Mouse (Mus musculus) brain, embryonic 14.5 days (tissue): ENCODE data around the gene Aamp. TPM values are rescaled to one million over a fixed set of nuclear protein-coding genes. Genes with fewer than 3 reads are reported as not detected.

ENCODE experiments used
- DNase-seq: peaks from one replicate; pipeline ENCODE4 v3.0.0-alpha.2; 2011; ENCODE audit warnings: low read depth
- CTCF ChIP-seq: fragments of 200-500 bp; IDR thresholded peaks from 2 replicates; pipeline ENCODE4 v1.5.1; 2012; ENCODE audit warnings: inconsistent platforms, mild to moderate bottlenecking, moderate library complexity, borderline replicate concordance; ENCODE audit not compliant: insufficient read depth, insufficient read length; ENCODE audit errors: extremely low read depth
- POLR2A ChIP-seq: fragments of 200-500 bp; IDR thresholded peaks from 2 replicates; pipeline ENCODE4 v1.6.1; 2012; ENCODE audit warnings: mild to moderate bottlenecking, inconsistent platforms, borderline replicate concordance; ENCODE audit not compliant: poor library complexity, insufficient read depth, insufficient read length, severe bottlenecking; ENCODE audit errors: extremely low read depth
- polyA plus RNA-seq: library from polyadenylated mRNA; depleted of rRNA; stranded (reverse); fragments of >200 nt; gene quantifications from 2 replicates; pipeline ENCODE4 v1.2.3, GENCODE M21; 2012

Gene Aamp
- polyA plus RNA-seq, 1 experiment, result 161 TPM

GRCm38 (mm10) chr1:74286869-74287607 lies 2.5 kb upstream of the Aamp start:
- DNase-seq, result peak; percentile 32
- 0 out of 2 replicates have a peak, but pooled peaks have one; percentile 4 for TF ChIP-seq CTCF

GRCm38 (mm10) chr1:74285212-74286010 lies 873 bp upstream of the Aamp start:
- TF ChIP-seq POLR2A (no peak), CTCF (no peak)
- DNase-seq, result no peak

DNA sequence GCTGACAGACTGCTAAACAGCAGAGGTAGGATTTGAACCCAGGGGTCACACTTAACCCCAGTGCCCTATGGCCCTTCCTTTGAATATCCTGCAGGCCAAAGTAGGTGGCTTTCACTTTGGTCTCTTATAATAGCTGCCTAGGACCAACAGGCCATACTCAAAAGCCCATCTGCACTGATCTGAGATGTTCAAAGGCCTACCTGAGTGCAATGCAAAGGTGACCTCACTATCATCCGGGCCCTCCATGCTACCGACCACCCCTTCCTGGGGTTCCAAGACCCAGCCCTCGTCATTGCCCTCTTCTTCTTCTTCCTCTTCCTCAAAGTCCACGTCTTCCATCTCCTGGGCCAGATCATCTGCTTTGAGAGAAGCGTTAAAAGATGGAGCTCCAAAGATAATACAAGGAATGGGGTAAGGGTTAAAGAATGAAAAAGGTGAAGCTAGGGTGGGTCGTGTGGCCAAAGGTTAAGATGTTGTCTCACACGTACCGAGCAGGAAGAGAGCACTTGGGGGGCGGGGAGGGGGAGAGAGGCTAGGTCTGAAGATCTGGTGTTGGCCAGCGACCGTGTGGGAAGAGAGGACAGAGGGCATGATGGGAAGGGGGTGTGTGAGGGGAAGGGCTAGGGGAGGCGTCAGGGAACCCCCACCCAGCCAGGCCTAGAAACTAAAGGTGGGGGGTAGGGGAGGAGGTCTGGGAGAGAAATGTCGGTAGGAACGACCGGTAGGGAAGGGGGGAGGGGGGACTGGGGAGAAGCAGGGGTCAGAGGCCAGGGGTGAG lies 663 bp downstream of the Aamp start:
- TF ChIP-seq POLR2A (no peak), CTCF (no peak)

DNA sequence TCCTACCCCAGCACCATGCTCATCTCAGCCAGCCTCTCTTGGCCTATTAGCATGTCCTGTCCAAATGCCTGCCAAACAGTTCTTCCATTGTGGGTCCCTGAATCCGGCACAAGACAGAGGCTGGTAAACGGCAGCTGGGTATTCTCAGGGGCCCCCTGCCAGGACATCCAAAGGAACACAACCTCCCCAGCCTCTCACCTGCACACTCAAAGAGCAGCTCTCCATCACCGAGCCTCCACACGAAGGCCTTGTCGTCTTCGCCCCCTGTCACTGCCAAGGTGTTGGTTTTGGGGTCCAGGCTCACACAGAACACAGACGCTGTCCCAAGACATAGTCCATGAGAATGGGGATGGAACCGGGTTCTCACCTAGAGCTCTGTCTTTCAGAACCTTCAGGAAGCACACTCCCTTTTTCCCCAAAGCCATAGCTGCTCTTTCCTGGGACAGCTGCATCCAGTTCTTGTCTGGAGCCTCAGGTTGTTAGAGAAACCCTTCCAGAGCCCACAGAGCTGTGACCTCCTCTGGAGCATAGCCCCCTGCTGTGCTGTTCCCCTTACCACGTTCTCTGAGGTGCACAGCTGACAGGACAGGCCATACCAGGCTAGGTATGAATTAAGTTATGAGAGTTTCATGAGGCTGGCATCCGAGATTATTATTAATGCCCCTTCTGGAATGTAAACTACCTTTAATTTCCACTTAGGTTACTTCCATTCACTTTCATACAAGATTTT lies 1.5 kb downstream of the Aamp start:
- TF ChIP-seq CTCF (no peak), POLR2A (no peak)
- DNase-seq, result no peak

More for the DNA sequence above, 663 bp downstream of the Aamp start:
- peak; percentile 69 for DNase-seq

- no peak for TF ChIP-seq CTCF
- no peak for TF ChIP-seq POLR2A
- DNase-seq, result no peak
These were observed 2.7 kb downstream of the Aamp start for GRCm38 (mm10) chr1:74281886-74282285.

- DNase-seq, result no peak
- TF ChIP-seq POLR2A (no peak), CTCF (no peak)
These were observed 3.2 kb downstream of the Aamp start for GRCm38 (mm10) chr1:74281372-74281771.

GRCm38 (mm10) chr1:74280591-74281325 lies 3.8 kb downstream of the Aamp start:
- DNase-seq, result no peak
- TF ChIP-seq POLR2A, result no peak
- TF ChIP-seq CTCF, result no peak

- DNase-seq, result no peak
- no peak for TF ChIP-seq CTCF
- TF ChIP-seq POLR2A, result no peak
These were observed 5.5 kb downstream of the Aamp start for GRCm38 (mm10) chr1:74278988-74279387.

- TF ChIP-seq CTCF, result no peak
- no peak for TF ChIP-seq POLR2A
- no peak for DNase-seq
These were observed 6.0 kb downstream of the Aamp start, which contains the start of gene Gpbar1 for GRCm38 (mm10) chr1:74278538-74278937. Gpbar1 (plus strand) TSS chr1:74278550.

DNA sequence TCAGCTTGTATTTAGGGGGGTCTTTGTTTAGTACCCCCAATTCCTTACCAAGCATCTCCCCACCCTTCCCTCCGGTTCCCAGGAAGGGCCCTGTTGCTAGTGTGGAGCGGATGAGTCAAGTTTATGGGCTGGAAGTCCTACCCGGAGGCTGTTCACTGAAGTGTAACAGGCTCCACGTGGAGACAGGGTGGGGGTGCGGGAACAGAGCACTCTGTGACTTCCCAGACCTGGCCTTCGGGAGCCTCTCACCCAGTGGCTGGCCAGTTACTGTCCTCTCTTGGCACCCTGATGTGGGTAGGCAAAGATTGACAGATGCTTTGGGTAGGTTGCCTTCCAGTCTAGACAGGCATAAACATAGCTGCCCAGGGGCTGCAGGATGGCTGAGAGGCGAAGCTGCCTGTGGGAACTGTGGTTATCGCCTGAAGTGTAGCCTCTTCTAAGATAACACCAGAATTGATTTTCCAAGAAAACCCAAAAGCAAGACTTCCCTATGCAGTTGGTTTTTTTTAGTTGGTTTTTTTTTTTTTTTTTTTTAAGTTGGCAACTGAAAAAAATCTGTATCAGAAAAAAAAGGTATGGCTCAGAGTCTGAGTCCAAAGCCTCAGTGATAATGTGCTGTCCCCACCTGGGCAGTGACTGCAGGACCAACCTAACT lies 6.5 kb downstream of the Aamp start:
- TF ChIP-seq POLR2A, result no peak
- TF ChIP-seq CTCF, result no peak
- DNase-seq, result no peak

DNA sequence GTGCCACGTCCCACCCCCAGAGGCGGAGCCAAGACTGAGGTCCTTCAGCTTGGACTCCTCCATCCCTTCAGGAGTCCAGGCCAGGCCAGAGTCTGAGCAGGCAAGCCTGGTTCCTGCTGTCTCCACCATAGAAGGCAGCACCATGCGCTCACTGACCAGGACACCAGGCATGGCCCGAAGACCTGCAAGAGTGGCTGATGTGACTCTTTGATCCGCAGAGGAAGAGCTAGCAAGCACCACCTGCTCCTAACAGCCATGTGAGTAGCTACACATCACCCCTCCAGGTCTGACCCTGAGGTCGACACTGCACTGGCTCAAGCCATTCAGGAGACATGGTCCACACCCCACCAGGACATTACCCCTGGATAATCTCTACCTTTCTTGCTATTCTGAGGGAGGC lies 7.5 kb downstream of the Aamp start:
- DNase-seq, result no peak
- no peak for TF ChIP-seq POLR2A
- TF ChIP-seq CTCF, result no peak
